Mouse (Mus musculus): ENCODE results near the gene Cd151.

Cd151 gene

DNA sequence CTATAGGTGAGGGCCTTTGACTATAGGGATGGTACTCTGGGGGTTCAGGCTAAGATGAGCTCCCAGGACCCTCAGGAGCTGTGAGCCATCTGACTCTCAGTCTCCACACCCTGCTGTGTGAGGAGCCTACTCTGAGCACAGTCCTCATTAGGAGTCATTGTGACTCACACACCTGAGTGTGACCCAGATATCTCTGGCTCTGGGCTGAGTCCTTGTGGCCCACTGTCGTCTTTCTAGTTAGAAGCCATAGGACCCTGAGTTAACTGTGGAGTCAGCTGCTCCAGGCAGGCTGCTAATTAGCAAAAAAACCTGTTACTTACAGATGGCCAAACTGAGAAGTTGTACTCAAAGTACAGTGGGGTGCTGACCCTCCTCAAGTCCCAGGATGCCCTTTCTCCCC is 26.5 kb downstream of the Cd151 start:
- no peak for DNase-seq (ENCODE audit: low read depth)

DNA sequence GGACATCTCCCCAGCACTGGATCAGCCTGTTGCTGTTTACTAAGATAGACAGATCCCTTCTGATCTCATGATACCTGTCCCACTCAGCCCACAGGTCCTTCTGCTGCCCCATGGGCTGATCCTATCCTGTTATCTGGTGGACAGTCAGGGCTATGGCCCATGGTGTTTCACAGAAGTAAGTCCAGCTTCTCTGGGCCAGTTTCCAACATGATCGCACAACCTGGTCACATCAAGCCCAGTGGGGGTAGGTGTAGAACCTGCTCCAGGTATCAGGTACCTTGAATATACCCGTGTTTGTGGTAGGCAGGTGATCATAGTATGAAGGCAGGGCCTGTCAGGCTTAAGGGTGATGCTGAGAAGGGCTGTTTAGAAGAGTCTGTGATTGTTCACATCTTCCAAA is 28.2 kb downstream of the Cd151 start:
- DNase-seq (ENCODE audit: low read depth) = no peak

DNA sequence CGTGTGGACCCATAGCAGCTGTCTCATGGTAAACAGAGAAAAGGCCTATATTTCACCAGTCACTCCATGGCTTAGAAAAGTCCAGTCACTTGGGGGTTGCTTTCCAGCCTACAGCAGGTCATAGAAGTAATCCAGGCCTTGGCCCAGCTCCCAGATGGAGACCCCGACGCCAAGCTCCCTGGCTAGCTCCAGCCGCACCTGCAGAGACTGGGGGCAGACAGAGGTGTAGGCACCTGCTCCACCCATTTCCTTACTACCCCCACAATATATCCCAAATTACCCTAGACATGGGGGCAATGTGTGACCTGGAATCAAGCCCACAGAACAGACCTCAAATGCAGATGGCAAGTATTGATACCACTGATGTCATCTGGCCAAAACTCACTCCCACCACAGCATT is 28.7 kb downstream of the Cd151 start:
- DNase-seq (ENCODE audit: low read depth) = no peak

DNA sequence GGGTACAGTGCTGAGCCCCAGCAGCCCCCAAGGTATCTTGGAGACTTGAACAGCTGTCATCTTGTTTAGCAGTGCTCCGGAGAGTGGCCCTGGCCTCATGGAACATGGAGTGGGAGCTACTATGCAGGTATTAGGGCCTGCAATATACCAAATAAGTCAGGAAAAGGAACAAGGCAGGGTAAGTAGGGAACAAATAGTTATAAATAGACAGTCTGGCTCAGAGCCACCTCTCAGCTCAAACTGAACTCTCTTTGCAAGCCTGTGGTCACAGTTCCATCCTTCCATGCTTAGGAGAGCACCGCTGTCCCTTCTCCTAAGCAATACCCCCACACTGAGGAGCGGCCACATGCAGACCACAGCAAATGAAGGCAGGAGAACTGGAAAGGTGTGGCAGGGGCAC is 30.4 kb downstream of the Cd151 start:
- DNase-seq (ENCODE audit: low read depth) = peak; percentile 24

DNA sequence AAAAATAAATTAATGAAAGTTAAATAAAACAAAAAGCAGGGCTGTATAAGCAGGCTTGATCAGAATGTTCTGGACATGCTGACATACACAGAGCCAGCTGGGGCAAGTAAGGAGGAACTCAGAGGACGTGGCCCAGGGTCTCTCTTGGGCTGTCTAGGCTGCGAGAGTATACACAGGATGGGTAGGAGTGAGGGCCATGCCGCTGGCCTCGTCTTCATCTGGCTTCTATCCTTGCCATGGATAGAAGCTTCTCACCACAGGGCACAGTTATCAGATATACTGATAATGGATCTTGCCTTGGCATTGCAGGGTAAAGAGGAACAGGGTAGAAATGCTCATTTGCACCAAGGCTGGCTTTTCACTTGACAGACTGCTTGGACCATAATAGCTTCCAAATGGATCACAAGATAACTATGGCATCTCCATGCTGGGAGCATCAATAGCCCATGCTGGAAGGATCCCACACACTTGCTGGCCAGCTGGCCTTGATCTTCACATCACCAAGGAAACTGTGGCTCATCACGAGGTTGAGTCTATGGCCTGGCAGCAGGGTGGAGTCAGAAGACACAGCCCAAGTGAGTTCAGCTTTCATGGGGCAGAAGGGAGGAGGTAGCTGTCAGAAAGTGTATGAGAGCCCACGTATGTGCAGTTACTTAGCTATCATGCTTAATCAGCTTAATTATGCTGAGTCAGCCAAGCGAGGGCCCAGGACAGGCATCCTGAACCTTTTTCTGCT is 34.8 kb downstream of the Cd151 start:
- DNase-seq (ENCODE audit: low read depth) = peak; percentile 33

DNA sequence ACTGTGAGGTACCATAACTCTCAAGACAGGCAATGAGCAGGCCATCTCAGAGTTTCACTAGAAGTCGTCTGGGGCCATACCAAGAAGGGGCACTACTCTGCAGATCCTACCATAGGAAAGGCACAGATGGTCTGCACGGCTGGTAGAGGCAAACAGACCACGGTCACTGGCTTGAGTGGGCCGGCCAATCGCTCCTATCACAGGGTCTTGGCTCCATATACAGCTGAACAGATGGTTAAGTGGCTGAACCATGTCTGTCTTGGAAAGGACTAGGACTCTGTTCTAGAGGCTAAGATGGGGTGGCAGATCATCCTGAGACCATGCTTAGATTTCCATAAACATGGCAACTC is 35.3 kb downstream of the Cd151 start:
- no peak for DNase-seq (ENCODE audit: low read depth)

DNA sequence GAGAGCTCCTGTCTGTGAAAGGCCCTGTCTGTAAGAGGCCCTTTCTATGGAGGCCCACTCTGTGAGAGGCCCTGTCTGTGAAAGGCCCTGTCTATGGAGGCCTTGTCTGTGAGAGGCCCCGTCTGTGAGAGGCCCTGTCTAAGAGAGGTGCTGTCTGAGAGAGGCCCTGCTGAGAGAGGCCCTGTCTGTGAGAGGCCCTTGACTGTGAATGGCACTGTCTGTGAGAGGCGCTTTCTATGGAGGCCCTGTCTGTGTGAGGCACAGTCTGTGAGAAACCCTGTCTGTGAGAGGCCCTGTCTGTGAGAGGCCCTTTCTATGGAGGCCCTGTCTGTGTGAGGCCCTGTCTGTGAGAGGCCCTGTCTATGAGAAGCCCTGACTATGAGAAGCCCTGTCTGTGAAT is 39.1 kb downstream of the Cd151 start:
- no peak for DNase-seq (ENCODE audit: low read depth)

DNA sequence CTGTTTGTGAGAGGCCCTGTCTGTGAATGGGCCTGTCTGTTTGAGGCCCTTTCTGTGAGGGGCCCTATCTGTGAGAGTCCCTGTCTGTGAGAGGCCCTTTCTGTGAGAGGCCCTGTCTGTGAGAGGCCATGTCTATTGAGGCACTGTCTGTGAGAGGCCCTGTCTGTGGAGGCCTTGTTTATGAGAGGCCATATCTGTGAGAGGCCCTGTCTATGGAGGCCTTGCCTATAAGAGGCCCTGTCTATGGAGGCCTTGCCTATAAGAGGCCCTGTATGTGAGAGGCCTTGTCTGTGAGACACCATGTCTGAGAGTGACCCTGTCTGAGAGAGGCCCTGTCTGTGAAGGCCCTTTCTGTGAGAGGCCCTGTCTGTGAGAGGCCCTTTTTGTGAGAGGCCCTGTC is 41.0 kb downstream of the Cd151 start:
- DNase-seq (ENCODE audit: low read depth) = no peak

DNA sequence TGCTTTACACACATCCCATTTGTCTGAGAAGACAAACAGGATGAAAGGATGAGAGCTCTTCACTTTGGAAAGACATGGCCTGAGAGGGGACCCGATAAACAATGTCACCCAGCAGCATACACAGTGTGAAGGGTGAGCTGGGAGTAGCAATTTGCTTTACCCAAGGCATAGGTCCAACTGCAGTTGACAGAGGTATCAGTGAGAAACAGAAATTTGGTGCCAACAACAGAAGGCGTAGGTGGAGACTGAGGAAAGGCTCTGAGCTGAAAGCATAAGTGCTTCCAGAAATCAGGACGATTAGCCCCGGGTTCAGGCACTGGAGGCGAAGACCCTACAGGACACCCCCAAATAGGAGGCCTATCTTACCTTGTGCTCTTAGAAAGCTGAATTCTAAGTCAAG is 43.0 kb downstream of the Cd151 start:
- DNase-seq (ENCODE audit: low read depth) = no peak

DNA sequence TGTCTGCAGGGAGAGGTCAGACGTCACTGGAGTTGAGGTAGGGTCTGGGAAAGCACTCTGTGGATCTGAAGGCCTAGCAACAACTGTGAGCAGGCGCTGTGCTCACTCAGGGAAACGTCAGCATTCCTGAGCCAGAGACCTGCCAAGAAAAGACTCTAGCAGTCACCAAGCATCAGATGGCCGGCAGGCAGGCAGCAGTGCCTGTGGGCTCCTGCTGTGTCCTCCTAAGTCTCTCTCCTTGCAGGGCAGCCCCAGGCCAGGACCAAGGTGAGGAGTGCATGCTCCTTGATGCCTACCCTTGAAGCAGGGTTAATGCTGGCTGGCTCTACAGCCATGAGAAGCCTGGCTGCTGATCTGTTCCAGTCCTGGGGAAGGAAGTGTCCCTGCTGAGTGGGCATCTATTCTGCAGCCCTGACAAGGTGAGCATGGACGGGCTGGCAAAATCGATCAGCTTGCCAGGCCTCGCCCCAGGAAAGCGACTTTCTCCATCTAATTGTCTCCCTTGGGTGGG is 43.5 kb downstream of the Cd151 start:
- no peak for DNase-seq (ENCODE audit: low read depth)

DNA sequence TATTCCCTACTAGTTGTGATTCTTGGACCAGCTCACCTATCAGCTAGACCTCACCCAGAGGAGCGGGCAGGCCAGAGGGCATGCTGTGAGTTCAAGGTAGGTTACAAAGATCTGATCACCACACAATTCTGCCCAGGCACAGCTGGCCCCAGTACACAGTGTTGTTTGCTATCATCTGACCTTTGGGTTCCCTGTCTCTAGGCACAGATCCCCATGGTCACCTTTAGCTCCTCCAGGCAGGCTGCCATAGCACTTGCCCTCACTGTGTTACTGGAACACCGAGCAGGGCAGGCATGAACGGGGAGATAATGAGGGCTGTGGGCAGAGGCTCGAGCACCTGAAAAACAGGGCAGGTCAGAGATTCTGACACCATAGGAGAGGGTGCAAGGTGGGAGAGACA is 50.4 kb downstream of the Cd151 start:
- no peak for DNase-seq (ENCODE audit: low read depth)

DNA sequence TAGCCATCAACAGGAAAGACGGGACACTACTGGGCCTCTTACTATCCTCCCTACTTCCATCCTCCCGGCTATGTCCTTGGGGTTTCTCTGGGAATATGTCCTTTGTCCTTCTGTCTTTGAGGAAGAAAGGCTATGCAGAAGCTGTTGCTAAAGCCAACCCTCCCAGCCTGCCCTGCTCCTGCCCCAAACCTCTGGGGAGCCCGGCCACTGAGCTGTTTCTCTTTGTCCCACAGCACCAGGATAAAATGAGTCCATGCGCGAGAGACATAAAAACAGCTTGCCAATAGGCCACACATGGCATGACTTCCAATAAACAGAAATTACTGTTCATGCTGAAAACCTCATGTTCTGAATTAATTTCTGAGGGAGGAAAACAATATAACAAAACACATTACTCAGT is 51.1 kb downstream of the Cd151 start:
- DNase-seq (ENCODE audit: low read depth) = no peak

DNA sequence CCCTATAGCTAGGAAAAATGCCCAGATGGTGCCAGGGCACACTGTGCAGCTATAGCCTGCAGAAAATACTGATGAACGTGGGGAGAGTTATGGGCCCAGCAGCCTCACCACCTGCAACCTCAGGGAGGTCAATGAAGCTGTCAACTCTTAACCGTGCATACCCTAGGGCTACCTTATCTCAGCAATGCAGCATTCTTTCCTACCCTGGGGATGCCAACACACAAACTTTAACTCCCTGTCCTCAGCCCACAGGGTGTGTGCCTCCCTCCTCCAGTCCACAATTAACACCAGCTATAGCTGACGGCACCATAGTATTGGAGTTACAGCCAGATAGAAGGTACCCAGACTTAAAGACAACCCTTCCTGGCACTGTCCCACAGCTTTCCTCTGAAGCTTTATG is 51.7 kb downstream of the Cd151 start:
- DNase-seq (ENCODE audit: low read depth) = no peak

DNA sequence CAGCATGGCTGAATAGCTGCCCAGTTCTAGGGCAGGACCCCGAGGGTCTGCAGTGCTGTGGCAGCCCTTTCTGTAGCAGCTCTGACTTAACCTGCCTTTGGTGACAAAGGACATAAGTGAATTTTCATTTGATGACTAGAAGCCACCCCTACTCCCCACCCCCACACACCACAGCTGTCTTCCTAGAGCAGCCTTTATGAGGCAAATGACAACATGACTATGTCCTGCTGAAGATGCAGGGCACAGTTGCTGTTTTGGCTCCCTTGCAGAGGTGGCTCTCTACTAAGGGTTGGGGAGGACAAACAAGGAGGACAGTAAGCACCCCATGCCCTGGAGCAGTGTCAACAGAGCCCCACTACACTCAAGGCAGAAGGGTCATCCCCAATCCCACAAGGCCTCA is 52.6 kb downstream of the Cd151 start:
- no peak for DNase-seq (ENCODE audit: low read depth)

All from NIH3T3 (cell line).